Mouse (Mus musculus): ENCODE measurements around the gene Tbc1d22a.
"Not testable (repeated sequence)": the region's sequence is repeated elsewhere in the genome, so short reads cannot be mapped to it uniquely, and the experiment has no call there.

The Tbc1d22a gene

DNA sequence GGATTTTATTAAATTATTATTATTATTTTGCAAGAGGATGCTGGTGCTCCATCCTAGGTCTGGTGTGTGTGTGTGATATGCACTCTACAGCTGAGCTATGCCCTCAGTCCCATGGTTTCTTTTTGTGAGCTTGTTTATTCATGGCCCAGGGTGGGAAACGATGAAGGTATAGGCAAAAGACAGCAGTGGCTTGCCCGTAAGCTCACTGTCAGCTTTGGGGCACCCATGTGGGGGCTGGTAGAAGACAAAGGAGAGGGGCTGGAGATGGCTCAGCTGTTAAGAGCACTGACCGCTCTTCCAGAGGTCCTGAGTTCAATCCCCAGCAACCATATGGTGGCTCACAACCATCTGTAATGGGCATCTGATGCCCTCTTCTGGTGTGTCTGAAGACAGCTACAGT lies 32.9 kb upstream of the Tbc1d22a start:
- not testable (repeated sequence) for DNase-seq (ENCODE audit: low spot score)

DNA sequence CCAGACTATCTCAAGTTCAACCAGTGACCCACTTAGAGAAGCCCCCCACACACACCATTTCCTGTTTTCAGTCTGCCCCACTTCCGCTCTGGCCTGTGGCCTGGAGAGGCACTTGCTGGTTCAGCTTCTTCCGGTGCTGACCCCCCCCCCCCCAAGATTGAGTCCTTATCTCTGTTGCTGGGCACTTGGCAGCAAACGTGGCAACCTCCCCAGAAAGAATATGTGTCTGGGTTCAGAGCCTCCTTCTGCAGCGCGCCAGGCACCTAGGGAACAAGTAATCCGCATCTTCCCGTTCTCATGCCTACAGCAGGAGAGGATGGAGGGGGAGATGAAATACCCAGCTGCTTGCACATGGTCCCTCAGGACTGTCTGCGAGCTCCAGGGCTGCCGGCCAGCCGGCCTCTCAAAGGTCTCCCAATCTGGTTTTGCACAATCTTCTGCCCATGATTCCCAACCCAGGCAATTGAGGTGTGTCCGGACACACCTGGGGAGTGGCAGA lies 32.3 kb upstream of the Tbc1d22a start:
- no peak for DNase-seq (ENCODE audit: low spot score)

DNA sequence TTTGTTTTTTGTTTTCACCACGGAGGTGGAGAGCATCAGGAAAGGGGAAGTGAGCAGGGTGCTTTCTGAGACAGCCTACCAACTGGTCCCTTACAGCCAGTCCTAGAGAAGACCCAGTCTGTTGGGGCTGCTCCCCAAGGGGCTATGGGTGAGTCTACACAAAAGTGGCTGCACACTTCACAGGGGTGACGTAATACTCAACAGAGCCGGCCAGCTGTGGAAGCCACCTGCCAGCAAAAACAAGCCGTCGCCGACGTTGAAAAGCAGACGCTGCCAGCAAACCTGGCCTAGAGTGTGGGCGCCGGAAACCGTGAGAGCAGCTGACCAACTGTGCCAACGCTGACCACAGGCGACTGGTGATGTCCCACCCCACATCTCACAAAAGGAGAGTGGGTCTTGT lies 31.6 kb upstream of the Tbc1d22a start:
- DNase-seq (ENCODE audit: low spot score): no peak

DNA sequence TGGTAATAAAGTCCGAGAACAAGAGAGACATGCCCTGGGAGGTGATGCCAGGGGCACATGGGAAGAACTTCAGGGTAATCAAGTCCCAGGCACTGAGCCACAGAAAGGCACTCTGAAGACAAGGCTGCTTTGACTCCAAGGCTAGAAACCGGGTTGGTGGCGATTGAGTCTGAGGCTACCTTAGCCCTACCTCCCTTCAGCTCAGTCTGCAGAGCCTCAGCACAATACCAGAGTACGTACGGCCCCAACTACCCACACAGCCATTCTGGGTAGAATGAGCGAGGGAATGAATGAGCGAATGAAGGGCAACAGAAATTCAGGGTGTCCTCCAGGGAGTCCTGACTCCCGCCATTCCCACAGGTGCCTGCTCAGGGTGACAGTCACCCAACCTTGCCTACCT lies 30.8 kb upstream of the Tbc1d22a start:
- no peak for DNase-seq (ENCODE audit: low spot score)

DNA sequence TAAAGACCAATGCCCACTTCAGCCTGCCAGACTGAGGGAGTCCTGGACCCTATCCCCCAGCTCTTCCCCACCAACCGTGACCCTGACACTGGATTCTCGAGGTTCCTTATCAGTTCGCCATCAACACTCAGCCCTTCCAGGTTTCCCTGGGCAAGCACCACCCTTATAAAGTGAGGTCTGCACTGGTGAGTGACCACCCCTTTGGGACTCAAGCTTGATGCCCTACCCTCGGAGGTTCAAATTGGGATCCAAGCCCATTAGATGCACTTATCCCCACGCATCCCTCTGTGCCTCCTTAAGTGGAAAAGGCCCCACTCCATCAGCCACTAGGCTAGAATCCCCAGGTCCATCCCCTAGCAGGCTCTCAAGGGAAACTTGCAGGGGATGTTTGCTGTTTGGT lies 30.2 kb upstream of the Tbc1d22a start:
- DNase-seq (ENCODE audit: low spot score): no peak

DNA sequence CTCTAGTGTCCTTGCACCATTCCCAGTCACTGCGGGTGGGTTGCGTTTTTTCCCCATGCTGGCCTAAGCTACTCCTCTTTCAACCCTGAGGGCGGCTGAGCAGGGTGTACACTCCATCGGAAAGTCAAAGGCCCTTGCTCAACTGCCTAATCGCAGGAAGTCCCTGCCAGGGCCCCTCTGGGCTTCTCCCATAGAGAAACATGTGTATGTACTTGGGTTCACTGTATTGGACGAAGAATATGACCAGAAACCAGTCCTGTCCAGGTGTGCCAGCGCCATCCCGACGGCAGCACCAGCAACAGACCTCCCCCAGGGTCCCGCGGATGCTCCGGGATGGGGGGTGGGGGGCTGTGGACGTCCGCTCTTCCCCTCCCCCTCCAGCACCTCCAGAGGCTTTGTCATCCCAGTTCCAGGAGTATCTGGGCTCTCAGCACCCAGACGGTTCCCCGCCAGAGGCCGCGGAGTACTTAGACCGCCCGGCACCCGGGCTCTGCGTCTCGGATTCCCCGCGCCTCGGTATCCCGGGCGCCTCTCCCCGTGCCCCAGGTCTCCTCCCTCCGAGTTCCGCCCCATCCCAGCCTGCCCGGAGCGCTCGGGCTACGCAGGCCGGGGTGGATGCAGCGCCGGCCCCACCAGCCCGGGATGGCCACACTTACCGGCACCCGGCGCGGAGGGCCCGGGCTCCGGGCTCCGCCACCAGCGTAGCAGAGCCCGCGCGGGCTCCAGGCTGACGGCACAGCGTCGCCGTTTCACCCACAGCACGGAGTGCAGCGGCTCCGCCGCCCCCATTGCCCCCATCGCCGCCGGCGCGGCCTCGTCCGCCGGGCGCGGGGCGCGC lies 29.2 kb upstream of the Tbc1d22a start:
- peak; percentile 54 for DNase-seq (ENCODE audit: low spot score)

DNA sequence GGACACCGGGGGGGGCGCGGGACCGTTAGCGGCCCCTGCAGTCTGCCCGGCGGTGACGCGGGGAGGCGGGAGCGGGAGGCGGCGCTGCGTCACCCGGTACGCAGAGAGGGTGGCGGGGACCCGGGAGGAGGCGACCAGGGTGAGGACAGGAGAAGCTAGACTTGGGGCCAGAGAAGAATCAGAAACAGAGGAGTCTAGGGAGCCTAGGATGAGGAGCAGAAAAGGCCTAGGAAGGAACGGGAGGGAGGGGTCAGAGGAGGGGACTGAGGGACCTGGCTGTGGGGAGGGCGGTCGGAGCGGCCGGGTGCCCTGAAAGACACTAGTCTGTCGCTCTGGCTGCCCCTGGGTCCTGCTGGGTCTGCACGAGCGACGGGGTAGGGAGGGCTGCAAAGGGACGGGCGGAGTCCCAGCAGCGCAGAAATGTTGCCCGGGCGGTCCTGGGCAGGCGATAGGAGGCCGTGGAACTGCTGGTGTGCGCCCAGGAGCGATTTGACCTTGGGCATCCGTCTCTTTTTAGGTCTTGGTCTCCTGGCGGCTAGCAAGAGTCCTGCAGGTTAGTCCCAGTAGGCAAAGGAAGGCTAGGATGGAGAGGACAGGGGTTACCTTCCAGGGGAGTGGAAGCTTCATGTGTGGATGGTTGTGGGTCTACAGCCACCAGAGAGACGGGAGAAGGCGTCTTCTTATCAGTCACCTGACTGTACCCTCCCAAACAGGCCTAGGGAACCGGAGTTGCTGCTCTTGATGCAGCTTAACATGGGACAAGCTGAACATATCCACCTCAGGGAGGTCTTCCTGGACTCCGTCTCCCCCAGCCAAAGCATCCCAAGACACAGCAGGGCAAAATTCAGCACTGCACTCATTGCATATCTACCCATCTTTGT lies 28.3 kb upstream of the Tbc1d22a start, which contains the start of gene Cerk:
Cerk (minus strand) TSS at position 453 of the 881 bp plus-strand sequence.
- DNase-seq (ENCODE audit: low spot score): peak; percentile 78

DNA sequence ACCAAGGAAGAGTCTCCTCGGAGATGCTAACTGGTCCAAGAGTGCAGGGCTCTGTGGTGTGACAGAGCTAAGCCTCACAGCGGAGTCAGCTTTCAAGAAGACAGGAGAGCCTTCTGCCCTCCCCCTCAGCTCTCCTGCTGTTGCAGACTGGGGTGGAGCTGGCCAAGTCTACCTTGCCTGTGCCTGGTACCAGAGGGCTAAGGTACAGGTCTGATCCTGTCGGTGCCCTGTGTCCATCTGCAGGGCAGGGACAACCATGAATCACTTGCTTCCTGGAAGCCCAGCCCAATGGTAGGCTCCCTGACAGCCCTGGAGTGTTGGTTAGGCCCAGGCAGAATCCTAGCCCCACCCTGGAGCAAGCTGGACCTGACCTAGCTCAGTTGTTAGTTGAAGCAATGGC lies 27.6 kb upstream of the Tbc1d22a start:
- DNase-seq (ENCODE audit: low spot score): no peak

DNA sequence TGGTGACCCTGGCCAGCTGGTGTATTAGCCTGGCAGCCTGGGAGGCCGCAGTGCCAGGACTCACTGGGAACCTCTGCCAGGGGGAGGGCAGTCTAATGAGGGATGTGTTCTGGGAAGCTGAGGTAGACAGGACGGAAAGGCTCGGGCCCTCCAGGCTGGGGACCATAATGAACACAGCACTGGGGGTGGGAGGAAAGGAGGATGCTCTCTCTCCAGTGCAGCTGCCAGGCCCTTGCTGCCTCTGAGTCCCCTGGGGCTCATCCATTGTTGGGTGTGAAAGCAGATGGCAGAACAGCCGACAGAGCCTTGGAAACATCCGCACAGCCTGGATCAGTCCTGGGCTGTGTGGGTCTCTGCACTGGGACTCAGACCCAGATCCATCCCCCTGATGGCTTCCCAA lies 26.1 kb upstream of the Tbc1d22a start:
- peak; percentile 32 for DNase-seq (ENCODE audit: low spot score)

DNA sequence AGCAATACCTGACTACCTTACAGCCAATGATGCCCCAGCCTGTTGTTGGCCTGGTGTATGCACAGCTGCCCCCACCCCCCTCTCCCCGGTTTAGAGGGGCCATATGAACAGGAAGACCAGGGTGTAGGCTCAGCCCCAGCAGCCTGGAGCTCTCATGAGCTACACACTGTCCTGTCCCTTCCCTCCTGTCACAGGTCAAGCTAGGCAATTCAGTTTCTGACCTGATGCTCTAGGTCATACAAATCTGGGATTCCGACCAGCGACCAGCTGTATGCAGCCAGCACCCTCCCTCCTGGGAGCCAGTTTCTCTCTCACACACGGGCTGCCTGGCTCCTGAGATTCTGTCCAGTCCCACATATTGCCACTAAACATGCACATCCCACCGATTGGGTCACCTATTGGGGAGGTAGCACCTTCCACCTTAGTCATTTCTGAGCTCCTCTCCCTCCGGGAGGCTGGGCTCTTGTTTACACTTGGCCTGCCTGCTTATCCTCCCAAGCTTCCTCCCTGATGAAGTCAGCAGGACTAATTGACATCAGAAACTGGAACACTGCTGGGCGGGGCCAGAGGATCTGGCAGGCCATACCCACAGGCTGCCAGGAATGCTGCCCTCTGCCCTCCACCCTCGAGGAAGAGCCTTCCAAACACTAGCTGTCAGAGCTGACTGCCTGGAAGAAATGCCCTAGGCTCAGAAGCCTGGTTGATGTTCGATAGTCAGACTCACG lies 25.4 kb upstream of the Tbc1d22a start:
- DNase-seq (ENCODE audit: low spot score): no peak

DNA sequence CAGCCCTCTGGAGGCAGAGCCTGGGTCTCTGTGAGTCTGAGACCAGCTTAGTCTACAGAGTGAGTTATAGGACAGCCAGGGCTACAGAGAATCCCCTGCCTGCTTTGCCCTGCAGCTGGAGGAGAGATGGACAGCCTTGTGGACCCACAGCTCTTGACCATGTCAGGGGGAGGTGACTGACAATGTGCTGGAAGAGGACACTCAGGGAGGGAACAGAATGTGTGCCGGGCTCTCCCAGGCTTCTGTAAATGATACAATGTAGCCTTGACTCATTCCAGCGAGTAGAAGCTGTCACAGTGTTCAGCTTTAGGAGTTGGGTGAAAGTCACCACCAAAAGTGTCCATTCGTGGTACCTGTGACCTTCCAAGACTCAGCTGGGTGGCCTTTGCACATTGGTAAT lies 23.9 kb upstream of the Tbc1d22a start:
- no peak for DNase-seq (ENCODE audit: low spot score)

DNA sequence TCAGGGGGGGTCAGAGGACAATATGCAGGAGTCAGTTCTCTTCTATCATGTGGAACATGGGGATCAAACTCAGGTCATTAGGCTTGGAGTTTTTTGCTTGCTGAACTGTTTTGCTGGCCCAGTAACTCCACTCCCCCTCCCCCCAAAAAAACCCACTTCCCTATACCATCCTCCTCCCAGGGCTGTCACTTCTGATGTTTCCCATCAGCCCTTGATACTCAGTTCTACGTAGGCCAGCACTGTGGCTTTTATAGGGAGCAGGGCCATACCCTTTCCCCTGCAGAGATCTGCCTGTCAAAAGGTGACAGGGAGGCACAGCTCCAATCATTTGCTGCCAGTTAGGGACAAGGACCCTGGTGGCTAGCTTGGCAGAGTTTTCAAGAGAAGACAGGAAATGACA lies 22.8 kb upstream of the Tbc1d22a start:
- no peak for DNase-seq (ENCODE audit: low spot score)

DNA sequence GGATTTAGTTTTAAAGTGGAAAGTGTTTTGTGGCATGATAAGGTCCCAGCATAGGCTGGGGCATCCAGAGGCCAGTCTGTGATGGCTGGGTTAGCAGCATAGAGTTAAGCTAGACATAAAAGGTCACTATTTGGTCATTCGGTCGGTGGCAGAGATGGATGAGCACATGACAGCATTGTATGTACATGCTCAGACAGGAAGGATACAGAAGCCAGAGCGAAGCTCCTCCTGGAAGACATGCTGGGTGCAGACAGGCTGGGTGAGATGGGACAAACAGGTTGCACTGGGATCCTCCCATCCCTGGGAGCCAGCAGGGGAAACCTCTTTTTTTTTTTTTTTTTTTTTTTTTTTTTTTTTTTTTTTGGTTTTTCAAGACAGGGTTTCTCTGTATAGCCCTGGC lies 22.3 kb upstream of the Tbc1d22a start:
- no peak for DNase-seq (ENCODE audit: low spot score)

DNA sequence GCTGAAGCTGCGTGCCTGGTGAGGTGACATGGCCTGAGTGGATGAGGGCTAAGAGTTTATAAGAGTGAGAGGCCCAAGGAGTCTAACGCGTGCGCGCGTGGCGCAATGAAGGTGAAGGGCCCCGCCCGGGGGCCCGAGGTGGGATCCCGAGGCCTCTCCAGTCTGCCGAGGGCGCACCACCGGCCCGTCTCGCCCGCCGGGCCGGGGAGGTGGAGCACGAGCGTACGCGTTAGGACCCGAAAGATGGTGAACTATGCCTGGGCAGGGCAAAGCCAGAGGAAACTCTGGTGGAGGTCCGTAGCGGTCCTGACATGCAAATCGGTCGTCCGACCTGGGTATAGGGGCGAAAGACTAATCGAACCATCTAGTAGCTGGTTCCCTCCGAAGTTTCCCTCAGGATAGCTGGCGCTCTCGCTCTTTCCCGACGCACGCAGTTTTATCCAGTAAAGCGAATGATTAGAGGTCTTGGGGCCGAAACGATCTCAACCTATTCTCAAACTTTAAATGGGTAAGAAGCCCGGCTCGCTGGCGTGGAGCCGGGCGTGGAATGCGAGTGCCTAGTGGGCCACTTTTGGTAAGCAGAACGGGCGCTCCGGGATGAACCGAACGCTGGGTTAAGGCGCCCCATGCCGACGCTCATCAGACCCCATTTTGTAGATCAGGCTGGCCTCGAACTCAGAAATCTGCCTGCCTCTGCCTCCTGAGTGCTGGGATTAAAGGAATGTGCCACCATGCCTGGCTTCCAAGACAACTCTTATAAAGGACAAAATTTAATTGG lies 19.4 kb upstream of the Tbc1d22a start:
- DNase-seq (ENCODE audit: low spot score): not testable (repeated sequence)

DNA sequence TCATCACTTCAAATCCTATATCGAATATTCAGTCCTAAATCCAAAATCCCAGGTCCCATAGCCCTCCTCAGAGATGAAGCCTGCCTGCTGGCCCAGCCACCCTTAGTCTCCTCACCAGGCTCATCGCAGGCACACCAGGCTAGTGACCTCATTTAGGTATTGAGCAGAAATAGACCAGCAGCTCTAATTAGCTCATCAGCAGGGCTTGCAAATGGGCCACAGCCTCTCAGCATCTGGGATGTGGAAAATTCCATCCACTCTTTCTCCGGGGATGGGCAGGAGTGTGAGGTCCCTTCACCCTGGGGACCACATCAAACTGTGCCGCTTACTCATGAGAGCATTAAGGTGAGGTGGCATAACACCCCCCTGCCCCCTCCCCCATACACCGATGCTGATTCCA lies 15.2 kb upstream of the Tbc1d22a start:
- no peak for DNase-seq (ENCODE audit: low spot score)

DNA sequence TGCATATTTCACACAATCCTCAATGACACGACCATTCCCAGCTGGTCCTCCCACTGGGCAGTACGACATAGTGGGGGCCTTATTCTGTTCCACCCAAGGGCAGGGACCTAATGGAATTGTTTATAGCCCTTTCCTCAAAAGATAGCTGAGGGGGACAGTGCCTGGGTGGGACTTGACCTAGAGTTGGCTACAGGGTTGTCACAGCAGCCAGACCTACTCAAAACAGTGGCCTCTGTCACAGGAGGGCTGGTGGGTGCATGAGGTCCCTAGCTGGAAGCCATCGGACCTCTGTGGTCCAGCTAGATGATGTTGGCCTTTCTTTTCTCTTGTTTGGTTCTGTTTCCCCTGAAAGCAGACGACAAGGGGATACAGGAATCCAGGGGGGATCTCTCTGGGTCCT lies 14.8 kb upstream of the Tbc1d22a start:
- DNase-seq (ENCODE audit: low spot score): no peak

DNA sequence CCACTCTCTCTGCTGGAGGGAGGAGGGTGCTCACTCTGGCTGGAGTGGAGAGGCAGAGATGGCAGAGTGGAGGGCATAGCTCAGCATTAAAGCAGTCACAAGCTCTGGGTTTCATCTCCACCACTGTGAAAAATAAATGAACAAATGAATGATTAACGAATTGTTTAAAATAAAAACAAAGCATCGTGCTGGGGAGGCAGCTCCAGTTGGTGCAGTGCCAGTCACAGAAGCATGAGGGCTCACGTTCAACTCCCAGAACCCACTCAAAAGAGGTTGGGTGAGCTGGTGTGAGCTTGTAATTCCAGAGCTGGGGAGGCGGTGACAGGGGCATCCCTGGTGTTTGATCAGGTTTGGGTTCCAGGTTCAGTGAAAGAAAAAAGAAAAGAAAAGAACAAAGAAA lies 14.1 kb upstream of the Tbc1d22a start:
- no peak for DNase-seq (ENCODE audit: low spot score)

DNA sequence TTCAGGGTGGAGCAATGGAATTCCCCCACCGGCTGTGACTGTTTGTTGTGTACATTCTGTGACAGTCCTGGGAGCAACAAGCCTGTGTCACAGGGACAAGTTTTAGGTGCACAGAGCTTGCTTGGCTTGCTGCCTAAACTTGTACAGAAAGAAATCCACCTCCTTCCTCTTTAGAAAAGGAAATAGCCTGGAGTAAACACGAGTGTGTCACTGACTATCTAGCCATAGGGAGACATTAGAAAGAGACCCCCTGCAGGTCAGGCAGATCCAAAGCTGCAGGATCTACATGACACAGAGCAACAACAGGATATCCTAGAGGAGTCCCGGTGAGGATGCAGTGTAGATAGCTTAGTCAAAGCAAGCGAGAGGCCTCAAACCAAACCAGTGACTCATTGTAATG lies 13.2 kb upstream of the Tbc1d22a start:
- no peak for DNase-seq (ENCODE audit: low spot score)

DNA sequence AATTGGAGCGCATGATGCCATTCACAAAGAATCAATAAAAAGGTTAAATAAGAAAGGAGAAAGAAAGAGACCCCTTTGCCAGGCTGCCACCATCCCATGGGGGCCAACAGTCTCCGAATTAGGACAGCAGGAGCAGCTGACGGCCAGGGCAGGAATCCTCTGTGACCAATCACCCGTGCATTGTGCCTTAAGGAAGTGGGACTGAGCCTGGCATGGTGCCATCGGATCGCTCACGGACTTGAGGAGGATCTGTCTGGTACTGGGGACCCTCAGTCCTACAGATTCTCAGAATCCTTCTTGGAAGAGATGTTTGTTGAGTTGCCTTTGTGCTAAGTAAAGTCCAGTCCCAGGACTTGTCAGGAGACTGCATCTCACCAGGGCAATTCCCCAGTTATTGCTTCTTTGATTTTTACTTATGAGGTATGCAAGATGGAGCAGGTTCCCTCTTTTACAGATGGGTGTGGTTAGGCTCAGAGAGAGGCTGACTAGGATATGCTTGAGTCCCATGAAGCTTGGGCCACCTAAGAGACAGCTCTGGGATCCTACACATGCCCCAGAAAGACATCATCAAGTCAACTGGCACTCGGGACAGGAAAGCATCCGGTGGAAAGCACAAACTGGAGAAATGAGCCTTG lies 12.4 kb upstream of the Tbc1d22a start:
- DNase-seq (ENCODE audit: low spot score): no peak

DNA sequence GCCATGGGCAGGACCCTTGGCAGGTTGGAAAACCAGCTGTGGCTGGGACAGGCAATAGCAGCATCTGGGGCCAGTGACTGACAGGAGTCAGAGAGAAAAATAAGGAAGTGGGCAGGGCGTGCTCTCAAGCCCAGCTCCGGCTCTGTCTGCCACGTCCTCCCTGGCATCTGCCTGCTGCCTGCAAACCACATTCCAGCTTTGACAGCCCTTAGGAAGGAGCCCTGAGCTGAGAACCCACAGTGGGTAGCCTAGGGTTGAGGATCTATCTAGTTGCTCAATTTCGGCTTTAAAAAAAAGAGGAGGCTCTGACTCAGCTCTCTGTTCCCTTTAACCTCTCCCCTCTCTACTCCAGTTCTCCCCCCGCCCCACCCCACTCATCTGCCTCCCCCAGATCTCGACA lies 11.6 kb upstream of the Tbc1d22a start:
- DNase-seq (ENCODE audit: low spot score): no peak

DNA sequence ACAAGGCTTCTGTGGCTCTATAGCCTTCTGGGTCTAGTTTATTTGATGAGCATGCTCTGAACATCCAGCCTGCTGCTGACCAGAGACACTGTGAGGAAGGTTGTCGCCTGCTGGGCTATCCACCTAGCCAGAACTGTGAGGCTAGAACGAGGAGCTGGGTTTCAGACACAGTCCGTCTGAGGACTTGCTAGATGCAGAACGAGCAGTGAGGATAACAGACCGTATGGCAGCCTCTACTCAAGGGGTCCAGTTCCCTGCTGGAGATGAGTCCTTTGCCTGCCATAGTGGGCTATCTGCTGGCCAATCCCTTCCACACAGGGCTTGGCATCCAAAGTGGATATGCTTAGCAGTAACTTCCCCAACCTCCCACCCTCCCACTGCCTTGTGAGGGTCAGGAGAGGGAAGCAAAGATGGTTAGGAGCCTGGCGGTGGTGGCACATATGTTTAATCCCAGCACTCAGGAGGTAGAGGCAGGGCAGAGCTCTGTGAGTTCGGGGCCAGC lies 10.9 kb upstream of the Tbc1d22a start:
- no peak for DNase-seq (ENCODE audit: low spot score)
